Mouse (Mus musculus): ENCODE results near the gene Casz1.

Casz1 gene

GRCm38 (mm10) chr4:148803031-148803430 is 1.2 kb upstream of the Casz1 start:
- DNase-seq (ENCODE audit: low spot score): no peak

- DNase-seq (ENCODE audit: low spot score): no peak
Observed at GRCm38 (mm10) chr4:148803636-148804035, 593 bp upstream of the Casz1 start.

GRCm38 (mm10) chr4:148804780-148805160 is 541 bp downstream of the Casz1 start:
- no peak for DNase-seq (ENCODE audit: low spot score)

DNA sequence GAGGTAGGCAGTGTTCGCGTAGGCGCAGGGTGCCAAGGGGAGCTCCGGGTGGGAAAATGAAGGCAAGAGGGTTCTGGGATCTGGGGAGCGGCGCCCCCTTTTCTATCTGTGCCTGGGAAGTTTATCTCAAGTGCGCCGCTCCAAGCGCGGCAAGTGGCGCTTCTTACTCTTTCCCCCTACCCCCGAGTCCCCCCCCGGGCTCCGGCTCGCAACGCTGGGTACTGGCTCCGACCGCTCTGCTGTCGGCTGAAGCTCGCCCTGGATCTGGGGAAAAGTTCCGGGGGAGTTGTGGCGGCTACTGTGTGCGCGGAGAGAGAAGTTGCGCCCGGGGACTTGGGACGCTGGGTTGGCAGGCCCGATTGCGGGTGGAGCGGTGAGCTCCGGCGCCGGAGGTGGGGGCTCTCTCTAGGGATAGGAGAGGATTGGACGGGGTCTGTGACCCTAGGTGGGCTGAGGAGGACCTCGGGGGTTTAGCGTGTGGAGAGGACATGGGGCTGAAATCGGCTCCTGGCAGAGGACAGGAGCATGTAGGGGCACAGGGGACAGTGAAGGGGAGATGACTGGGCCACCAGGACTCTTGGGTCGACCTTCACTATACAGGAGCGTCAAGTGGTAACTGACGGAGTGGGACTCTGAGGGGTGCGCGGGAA is 1.1 kb downstream of the Casz1 start:
- no peak for DNase-seq (ENCODE audit: low spot score)

DNA sequence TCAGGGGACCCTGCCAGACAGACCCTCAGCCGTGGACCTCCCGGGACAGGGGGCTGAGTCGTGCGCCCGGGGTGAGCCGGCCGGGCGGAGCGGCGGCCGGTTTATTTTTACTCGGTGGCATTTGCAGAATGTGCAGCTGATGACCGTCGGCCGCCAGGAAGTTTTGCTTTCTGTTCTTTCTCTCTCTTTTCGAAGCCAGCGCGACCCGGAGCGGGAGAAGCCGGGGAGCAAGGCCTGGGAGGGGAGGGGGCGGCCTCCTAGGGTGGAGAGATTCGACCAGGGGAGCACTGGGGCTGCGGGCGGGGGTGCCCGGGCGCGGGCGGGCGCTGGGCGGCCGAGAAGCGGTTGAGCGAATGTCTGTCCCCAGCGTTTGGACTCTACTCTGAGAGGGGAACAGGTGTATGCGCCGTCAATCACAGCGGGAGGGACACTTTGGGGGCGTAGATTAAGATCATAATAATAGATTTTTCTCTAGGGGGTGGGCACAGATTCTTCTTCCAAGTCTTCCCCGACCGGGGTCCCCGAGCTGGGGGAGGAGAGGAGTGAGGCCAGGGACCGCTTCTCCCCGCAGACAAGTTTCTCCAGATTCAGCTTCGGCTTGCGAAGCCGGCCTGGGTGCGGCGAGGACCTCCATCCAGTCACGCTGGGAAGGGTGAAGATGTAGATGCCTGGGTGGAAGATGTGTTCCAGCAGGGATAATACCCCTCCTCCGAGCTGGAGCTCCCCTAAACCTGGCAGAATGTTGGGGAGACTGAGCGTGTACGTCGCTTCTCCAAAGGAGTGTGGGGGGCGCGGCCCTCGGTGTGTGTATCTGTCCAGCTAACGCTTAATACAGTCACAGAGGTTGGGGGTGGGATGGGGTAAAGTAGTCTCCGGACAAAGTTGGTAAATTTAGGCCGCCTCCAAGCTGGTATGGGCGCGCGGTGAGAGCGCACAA is 1.9 kb downstream of the Casz1 start:
- DNase-seq (ENCODE audit: low spot score): no peak

GRCm38 (mm10) chr4:148806836-148807235 is 2.6 kb downstream of the Casz1 start:
- peak; percentile 41 for DNase-seq (ENCODE audit: low spot score)

DNA sequence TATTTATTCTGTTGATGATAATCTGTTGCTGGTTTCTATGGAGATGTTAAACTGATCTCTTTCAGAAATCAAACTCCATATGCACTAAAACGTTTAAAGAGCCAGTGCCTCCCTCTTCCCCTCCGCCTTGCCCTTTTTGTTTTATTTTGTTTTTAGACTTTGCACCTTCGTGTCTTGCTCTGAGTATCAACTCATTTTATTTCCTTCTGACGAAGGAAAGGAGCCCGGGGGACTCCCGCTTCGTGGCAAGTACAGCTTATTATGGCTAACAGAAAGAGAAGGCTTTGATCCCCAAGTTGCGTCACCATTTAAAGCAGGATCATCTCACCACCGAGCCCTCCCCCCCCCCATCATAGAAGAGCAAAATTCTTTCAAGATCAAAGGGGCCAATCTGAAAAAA is 3.2 kb downstream of the Casz1 start:
- no peak for DNase-seq (ENCODE audit: low spot score)

DNA sequence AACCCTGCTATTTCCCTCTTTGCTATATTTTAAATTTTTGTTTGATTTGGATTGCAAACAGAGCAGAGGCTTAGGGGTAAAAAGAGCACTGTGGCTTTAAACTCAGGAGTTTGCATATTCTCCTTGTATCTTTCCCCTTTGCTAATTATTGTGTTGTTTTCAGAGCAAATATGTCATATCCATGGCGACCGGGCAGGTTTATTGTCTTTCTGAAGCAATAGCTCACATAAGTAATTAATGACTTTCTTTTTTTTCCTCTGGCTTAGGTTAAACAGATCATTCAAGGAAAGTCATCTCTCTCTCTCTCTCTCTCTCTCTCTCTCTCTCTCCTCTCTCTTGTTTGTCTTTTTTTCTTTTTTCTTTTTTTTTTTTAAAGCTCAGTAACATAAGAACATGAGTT is 4.6 kb downstream of the Casz1 start:
- DNase-seq (ENCODE audit: low spot score): no peak

DNA sequence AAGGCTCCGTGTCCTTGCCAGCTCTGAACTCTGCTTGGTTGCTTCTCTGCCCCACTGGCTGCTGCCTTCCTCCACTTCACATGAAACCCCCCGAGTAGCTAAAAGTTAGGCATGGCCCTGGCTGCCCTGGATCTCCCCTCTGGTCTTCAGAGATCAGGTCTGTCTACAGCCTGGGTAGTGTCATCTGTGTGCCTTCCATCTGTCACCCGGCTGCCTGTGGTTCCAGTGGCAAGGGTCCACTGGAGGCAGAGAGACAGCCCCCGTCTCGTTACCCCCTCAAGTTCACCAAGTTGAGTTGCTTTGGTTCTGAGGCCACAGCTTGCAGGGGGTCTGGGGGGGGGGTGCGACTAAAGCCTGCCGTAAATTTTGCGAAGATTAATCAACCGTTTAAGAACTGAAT is 6.5 kb downstream of the Casz1 start:
- DNase-seq (ENCODE audit: low spot score): no peak

- DNase-seq (ENCODE audit: low spot score): no peak
Observed at GRCm38 (mm10) chr4:148811940-148812339, 7.7 kb downstream of the Casz1 start.

DNA sequence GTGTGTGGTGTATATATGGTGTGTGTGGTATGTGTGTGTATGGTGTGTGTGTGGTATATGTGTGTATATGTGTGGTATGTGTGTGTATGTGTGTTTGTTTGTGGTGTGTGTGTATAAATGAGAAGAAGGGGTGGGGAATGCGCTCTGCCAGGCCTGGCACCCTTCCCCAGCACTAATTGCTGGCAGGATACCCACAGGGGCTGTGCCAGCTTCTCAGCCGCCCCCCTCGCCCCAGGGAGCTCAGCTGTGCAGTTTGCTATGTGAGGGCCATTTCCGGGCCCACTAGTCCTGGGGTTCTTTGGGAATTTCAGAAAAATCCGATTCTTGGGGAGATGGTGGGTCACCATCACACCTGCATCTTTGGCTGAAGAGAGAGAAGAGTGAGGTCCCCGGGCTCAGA is 9.0 kb downstream of the Casz1 start:
- DNase-seq (ENCODE audit: low spot score): no peak

DNA sequence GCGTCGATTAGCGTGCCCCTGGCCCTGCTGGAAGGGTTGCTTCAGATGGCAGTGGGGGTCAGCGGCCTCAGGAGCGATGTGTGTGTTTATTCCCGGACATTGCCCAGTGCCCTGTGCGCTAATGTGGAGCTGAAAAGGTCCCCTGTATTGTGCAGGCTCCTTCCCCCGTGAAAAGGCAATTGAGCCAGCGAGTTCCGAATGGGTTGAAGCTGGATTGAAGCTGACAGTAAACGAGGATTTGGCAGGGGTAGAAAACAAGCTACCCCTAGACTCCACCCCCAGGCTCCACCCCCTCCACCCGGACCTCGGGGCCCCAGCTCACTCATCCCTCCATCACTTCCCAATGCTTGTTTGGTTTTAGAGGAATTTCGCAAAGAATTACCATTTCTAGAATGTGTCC is 12.3 kb downstream of the Casz1 start:
- no peak for DNase-seq (ENCODE audit: low spot score)

DNA sequence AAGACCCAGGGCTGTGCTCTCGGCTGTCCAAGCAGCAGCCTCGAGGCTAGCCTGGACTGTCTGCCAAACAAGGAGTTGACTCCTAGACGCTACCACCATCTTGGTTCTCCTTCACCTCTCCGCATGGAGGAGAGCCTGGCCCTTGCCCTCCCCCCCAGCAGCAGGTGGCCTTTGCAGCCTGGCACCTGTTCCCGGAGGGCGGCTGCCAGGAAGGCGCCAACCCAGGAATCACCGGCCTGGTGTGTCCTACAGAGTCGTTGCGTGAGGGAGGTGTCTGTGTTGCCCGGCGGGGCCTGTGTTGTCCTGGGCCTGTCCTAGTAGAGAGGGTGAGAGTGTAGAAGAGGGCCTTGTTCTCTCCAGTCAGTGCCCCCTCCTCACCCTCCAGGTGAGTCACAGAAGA is 13.9 kb downstream of the Casz1 start:
- no peak for DNase-seq (ENCODE audit: low spot score)

DNA sequence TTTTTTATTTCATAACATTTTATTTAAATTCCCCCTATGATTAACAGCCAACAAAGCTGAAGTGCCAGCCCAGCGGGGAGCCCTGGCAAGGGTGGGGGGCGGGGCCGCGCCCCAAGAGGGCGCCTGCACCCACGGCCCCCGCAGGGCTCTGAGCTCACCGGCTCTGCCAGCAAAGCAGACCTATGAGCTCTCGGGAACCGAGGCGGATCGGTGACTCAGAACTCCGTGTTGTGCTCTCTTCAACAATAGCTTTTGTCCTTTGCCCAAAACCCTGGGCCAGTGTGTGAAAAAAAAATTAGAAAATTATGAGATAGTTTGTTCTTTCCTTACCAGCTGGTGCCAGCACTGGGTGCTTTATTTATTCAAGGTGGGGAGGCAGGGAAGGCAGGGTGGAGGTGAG is 15.9 kb downstream of the Casz1 start:
- DNase-seq (ENCODE audit: low spot score): no peak

DNA sequence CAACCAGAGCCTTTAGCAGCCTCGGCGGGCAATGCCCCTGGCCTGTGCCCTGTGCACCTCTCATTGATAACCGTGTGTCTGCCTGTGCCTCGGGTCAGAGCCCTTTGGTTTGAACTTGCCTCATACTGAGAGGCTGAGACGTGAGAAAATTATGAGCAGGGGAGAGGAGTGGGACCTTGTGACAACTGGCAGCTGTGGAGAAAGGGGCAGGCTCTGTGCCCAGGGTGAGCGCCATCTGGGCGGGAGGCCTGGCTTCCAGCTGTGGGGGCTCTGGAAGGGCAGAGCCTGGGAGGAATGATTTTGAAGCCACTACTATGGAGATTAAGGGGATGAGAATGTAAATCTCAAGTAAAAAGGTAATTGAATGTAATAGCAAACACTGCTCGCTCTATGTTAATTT is 19.1 kb downstream of the Casz1 start:
- no peak for DNase-seq (ENCODE audit: low spot score)

DNA sequence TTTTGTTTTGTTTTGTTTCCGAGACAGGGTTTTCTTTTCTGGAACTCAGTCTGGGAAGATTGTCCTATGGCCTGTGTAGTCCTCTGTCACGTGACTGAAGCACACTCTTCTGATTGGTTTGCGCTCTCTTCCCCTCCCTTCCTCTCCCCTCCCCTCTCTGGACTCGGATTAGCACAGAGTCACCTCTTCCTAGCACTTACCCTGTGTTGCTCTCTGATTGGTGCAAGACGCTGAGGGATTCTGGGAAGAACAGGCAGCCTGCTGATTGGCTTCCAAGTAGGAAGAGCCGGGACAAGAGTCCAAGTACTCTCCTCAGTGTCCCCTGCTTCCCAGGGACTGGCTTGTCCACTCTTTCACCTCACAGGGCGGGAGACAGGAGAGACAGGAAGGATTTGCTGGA is 26.1 kb downstream of the Casz1 start:
- peak; percentile 74 for DNase-seq (ENCODE audit: low spot score)

GRCm38 (mm10) chr4:148833245-148833990 is 29.2 kb downstream of the Casz1 start:
- no peak for DNase-seq (ENCODE audit: low spot score)

DNA sequence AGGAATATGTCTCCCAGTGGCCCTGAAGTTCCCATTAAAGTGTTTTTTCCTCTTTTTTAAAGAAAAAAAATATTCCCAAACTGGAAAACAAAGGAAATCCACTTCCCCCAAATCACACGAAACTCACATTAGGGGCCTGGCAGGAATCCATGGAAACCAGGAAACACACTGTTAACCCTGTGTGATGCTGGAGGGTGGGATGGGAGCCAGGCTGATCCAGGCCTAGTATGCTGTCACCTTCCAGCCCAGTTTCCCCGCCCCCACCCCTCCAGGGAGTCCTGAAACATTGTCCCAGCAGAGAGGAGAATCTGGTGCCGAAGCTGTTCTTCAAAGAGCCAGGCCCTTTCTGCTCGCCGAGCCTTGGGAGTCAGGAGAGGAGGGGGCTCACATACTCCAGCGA is 32.2 kb downstream of the Casz1 start:
- no peak for DNase-seq (ENCODE audit: low spot score)

DNA sequence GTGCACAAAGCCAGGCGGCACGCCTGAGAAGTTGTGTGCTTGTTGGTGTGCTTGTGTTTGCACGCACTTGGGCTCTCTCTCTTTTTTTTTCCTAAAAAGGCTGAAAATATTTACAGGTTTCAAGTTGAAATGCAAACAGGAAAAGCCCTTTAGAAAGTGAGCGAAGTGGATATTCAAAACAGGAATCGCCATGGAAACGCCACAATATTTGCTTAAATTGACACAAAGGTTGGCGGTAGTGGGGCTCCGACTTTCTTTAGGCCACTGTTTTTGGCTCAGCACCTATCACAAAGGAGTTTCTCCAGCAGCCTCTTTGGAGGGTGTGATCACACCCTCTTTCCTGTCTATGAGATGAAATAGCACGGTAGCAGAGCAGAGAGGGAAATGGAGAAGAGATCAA is 32.8 kb downstream of the Casz1 start:
- no peak for DNase-seq (ENCODE audit: low spot score)

GRCm38 (mm10) chr4:148837644-148838043 is 33.4 kb downstream of the Casz1 start:
- no peak for DNase-seq (ENCODE audit: low spot score)

GRCm38 (mm10) chr4:148842302-148842701 is 38.1 kb downstream of the Casz1 start:
- DNase-seq (ENCODE audit: low spot score): no peak

DNA sequence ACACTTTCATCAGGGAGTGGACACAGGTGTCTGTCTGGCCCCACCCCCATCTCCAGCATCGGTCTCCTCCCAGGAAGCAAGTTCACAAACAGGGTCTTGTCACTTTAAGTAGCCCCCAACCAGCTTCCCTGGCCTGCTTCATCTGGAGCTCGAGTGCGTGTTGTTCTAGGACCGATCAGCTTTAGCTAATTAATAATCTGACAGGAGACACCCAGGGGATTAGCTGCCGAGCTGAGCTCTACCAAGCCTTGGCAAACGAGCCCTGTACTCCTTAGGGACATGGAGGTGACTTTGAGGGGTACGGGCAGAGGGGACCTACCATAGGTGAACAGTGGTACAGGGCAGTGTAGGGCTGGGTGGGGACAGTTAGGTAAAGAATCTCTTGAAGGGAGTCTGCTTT is 40.7 kb downstream of the Casz1 start:
- DNase-seq (ENCODE audit: low spot score): no peak

GRCm38 (mm10) chr4:148846203-148846602 is 42.0 kb downstream of the Casz1 start:
- DNase-seq (ENCODE audit: low spot score): no peak

Measured in testis, postnatal 14 days (tissue).